8 mouse cellular contexts compared by ENCODE assay signal in genomic region chr11:101226065-101226701, GRCm38 (mm10). TPM values are rescaled to one million over a fixed set of nuclear protein-coding genes. Genes with fewer than 3 reads are reported as not detected.
DNase-seq lines count a peak whose midpoint lies in the region; ATAC-seq and TF ChIP-seq lines count a peak whose summit lies in the region.

TSS of gene Ezh1 (minus strand) at chr11:101226463.

- H3K36me3 ChIP-seq in embryonic facial prominence, embryonic 13.5 days: peaks cover 3% of the 10 kb centered on the region; the same call in 1 of the 2 replicates
- no peaks in the 10 kb centered on the region for H3K36me3 ChIP-seq in kidney, adult 2 months (ENCODE audit: control insufficient read depth, insufficient read depth, low read length)
- no peaks in the 10 kb centered on the region for H3K36me3 ChIP-seq in limb, embryonic 11.5 days (ENCODE audit: control insufficient read depth, insufficient read depth, low read length)
- no peaks in the 10 kb centered on the region for H3K36me3 ChIP-seq in midbrain, embryonic 13.5 days
- no peaks in the 10 kb centered on the region for H3K36me3 ChIP-seq in small intestine, adult 2 months (ENCODE audit: control insufficient read depth, insufficient read depth, low read length)

- peak within 1 kb of the TSS; percentile 84 for H3K9ac ChIP-seq in embryonic facial prominence, embryonic 13.5 days
- H3K9ac ChIP-seq in limb, embryonic 11.5 days (ENCODE audit: low read length): peak within 1 kb of the TSS; percentile 69
- peak within 1 kb of the TSS; percentile 86 for H3K9ac ChIP-seq in midbrain, embryonic 13.5 days (replicated peaks)

- peak within 1 kb of the TSS; percentile 77 for H3K4me2 ChIP-seq in embryonic facial prominence, embryonic 13.5 days
- H3K4me2 ChIP-seq in limb, embryonic 11.5 days (ENCODE audit: low read depth, severe bottlenecking): peak within 1 kb of the TSS; percentile 83
- H3K4me2 ChIP-seq in midbrain, embryonic 13.5 days (replicated peaks): peak within 1 kb of the TSS; percentile 91

- peak within 1 kb of the TSS; percentile 84 for H3K4me3 ChIP-seq in embryonic facial prominence, embryonic 13.5 days
- peak within 1 kb of the TSS; percentile 92 for H3K4me3 ChIP-seq in kidney, adult 2 months (ENCODE audit: insufficient read depth, low read depth, low read length)
- peak within 1 kb of the TSS; percentile 85 for H3K4me3 ChIP-seq in limb, embryonic 11.5 days (ENCODE audit: low read depth, low read length)
- peak within 1 kb of the TSS; percentile 83 for H3K4me3 ChIP-seq in midbrain, embryonic 13.5 days (replicated peaks)
- peak within 1 kb of the TSS; percentile 95 for H3K4me3 ChIP-seq in small intestine, adult 2 months (ENCODE audit: low read depth, low read length)

- ATAC-seq in embryonic facial prominence, embryonic 13.5 days (ENCODE audit: insufficient number of reproducible peaks, insufficient read depth, low FRiP score, low TSS enrichment, low read depth): peak; percentile 84
- ATAC-seq in limb, embryonic 11.5 days (ENCODE audit: insufficient number of reproducible peaks, low FRiP score, low TSS enrichment, low read depth): peak; percentile 91
- ATAC-seq in midbrain, embryonic 13.5 days: peak; percentile 97

- peak; percentile 43; the same call in 1 of the 2 replicates for TF ChIP-seq CTCF in kidney, adult 2 months (conservative IDR thresholded peaks at IDR 0.05; ENCODE audit: insufficient read depth, insufficient read length, low read depth, low read length)
- TF ChIP-seq CTCF in small intestine, adult 2 months (IDR thresholded peaks at IDR 0.05; ENCODE audit: extremely low read depth, insufficient read length, insufficient replicate concordance, low read depth, low read length): peak; percentile 38; the same call in 1 of the 2 replicates

- under 1% methylated on average over 56 of the region's 56 CpGs for WGBS in embryonic facial prominence, embryonic 13.5 days
- WGBS in kidney, adult 2 months: 1% methylated on average over 55 of the region's 56 CpGs
- WGBS in limb, embryonic 11.5 days: 2% methylated on average over 48 of the region's 56 CpGs
- 1% methylated on average over 56 of the region's 56 CpGs for WGBS in midbrain, embryonic 13.5 days
- 1% methylated on average over 56 of the region's 56 CpGs for WGBS in small intestine, adult 2 months

- peaks cover 39% of the 10 kb centered on the region for H3K4me1 ChIP-seq in embryonic facial prominence, embryonic 13.5 days
- peaks cover 20% of the 10 kb centered on the region; the same call in 1 of the 2 replicates for H3K4me1 ChIP-seq in kidney, adult 2 months (ENCODE audit: control insufficient read depth, insufficient read depth, low read length)
- H3K4me1 ChIP-seq in limb, embryonic 11.5 days (ENCODE audit: control insufficient read depth, insufficient read depth, low read length): peaks cover 11% of the 10 kb centered on the region
- H3K4me1 ChIP-seq in midbrain, embryonic 13.5 days (replicated peaks): peaks cover 14% of the 10 kb centered on the region
- peaks cover 12% of the 10 kb centered on the region; the same call in 1 of the 2 replicates for H3K4me1 ChIP-seq in small intestine, adult 2 months (ENCODE audit: control insufficient read depth, insufficient read depth, insufficient read length, low read length)

- peak within 1 kb of the TSS; percentile 69 for H3K27ac ChIP-seq in embryonic facial prominence, embryonic 13.5 days
- peak within 1 kb of the TSS; percentile 71 for H3K27ac ChIP-seq in kidney, adult 2 months (ENCODE audit: insufficient read depth, low read depth, low read length)
- 0 out of 2 replicates have a peak within 1 kb of the TSS, but pooled peaks have one; percentile 4 for H3K27ac ChIP-seq in limb, embryonic 11.5 days (replicated peaks; ENCODE audit: low read depth, low read length)
- no peak within 1 kb of the TSS for H3K27ac ChIP-seq in midbrain, embryonic 13.5 days
- peak within 1 kb of the TSS; percentile 48 for H3K27ac ChIP-seq in small intestine, adult 2 months (ENCODE audit: insufficient read depth, low read depth, low read length)

- H3K27me3 ChIP-seq in embryonic facial prominence, embryonic 13.5 days: no peaks in the 10 kb centered on the region
- no peaks in the 10 kb centered on the region for H3K27me3 ChIP-seq in kidney, adult 2 months (replicated peaks; ENCODE audit: control insufficient read depth, insufficient read depth, low read length)
- no peaks in the 10 kb centered on the region for H3K27me3 ChIP-seq in limb, embryonic 11.5 days (ENCODE audit: control insufficient read depth, insufficient read depth, low read length)
- peaks cover 13% of the 10 kb centered on the region; the same call in 1 of the 2 replicates for H3K27me3 ChIP-seq in midbrain, embryonic 13.5 days
- no peaks in the 10 kb centered on the region for H3K27me3 ChIP-seq in small intestine, adult 2 months (ENCODE audit: control insufficient read depth, insufficient read depth, low read length)

- DNase-seq in 3T3-L1 (ENCODE audit: low read depth, low spot score): peak; percentile 60
- DNase-seq in adrenal gland, postnatal 4 days (ENCODE audit: low spot score in 2 of 2): peak; percentile 83 to 85
- DNase-seq in heart, adult 18-20 months: peak; percentile 93 to 96
- peak; percentile 98 for DNase-seq in kidney, adult 2 months
- peak; percentile 90 for DNase-seq in limb, embryonic 11.5 days (ENCODE audit: low spot score)

- TF ChIP-seq POLR2A in kidney, adult 2 months (IDR thresholded peaks at IDR 0.05; ENCODE audit: low read depth, low read length): peak; percentile 54
- peak; percentile 72 for TF ChIP-seq POLR2A in small intestine, adult 2 months (IDR thresholded peaks at IDR 0.05; ENCODE audit: low read depth, low read length)

- no peaks in the 10 kb centered on the region for H3K9me3 ChIP-seq in embryonic facial prominence, embryonic 13.5 days
- H3K9me3 ChIP-seq in limb, embryonic 11.5 days (ENCODE audit: control insufficient read depth, low read length): no peaks in the 10 kb centered on the region
- H3K9me3 ChIP-seq in midbrain, embryonic 13.5 days: no peaks in the 10 kb centered on the region

RNA-seq across cellular contexts. Expression of gene Ezh1, which starts in this region (rescaled TPM):
- 10 to 100 TPM; 38.8 to 40.3 TPM for total RNA-seq in adrenal gland, postnatal 4 days (2021)
- polyA plus RNA-seq in embryonic facial prominence, embryonic 13.5 days (2015; fragmentation: Nextera tagmentation; extraction: Ambion mirVana): 16.9 and 19.8 TPM in 2 replicates
- 10 to 100 TPM; 29.8 to 36.4 TPM for total RNA-seq in heart, adult 18-20 months (2021)
- 44.8 and 48.5 TPM in 2 replicates for polyA plus RNA-seq in kidney, adult 2 months (2012; rRNA removed)
- 12.7 and 13.4 TPM in 2 replicates for polyA plus RNA-seq in limb, embryonic 11.5 days (2014; fragmentation: Nextera tagmentation; extraction: Ambion mirVana)
- 17.6 and 17.7 TPM in 2 replicates for polyA plus RNA-seq in midbrain, embryonic 13.5 days (2015; fragmentation: Nextera tagmentation; extraction: Ambion mirVana)
- polyA plus RNA-seq in small intestine, adult 2 months (2012; rRNA removed): 7.9 and 20.0 TPM in 2 replicates
